Mouse (Mus musculus) layer of hippocampus, postnatal 25 days (tissue): ENCODE measurements around the gene Ccdc43. TPM values are rescaled to one million over a fixed set of nuclear protein-coding genes. Genes with fewer than 3 reads are reported as not detected.
A peak's percentile ranks its signal among the peaks of the same experiment; 100 is the strongest.
"Not testable (repeated sequence)": the region's sequence is repeated elsewhere in the genome, so short reads cannot be mapped to it uniquely, and the experiment has no call there.

Experiments
- DNase-seq, 2 experiments: peaks; one replicate each; pipeline ENCODE4 v3.0.0; 2022; ENCODE audit warnings: mixed read lengths in 2 of 2, low spot score in 1 of 2; ENCODE audit errors: extremely low spot score in 1 of 2
- total RNA-seq, 2 experiments: library from RNA; stranded (reverse); gene quantifications; 2 replicates each; pipeline ENCODE4 v1.2.3; 2021

The Ccdc43 gene
- 10 to 100 TPM; 35.5 to 38.1 TPM for total RNA-seq

DNA sequence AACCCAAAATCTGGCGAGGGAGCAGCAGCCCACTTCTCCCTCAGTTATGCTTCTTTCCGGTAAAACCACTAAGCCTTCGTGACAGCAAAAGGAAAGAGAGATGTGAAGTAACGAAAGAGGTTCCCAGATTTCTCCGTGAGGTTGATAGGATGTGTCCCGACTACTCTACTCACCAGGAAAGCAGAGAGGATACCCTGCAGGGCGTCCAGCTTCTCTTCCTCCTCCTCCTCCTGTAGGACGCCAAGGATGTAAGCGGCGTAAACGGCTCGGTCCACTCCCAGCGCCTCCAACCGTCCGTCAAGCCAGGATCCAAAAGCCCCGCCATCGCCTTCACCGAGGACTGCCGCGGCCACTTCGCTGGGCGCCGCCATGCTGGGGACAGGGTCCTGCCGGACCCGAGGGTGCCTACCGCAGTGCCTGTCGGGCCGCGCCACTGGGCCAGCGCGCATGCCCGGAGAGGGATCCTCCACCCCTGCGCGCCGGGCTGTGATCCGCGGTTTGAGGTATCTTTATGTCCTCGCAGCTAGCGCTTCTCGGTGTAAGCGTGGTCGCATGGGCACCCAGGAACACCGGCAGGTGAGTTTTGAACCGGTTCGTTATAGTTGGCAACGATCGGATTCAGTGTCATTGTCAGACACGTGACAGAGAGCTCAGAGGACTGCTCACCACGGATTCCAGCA, at the start of gene Ccdc43:
Ccdc43 (minus strand) TSS at position 445 of the 680 bp plus-strand sequence.
- peak; percentile 85 to 88 for DNase-seq

DNA sequence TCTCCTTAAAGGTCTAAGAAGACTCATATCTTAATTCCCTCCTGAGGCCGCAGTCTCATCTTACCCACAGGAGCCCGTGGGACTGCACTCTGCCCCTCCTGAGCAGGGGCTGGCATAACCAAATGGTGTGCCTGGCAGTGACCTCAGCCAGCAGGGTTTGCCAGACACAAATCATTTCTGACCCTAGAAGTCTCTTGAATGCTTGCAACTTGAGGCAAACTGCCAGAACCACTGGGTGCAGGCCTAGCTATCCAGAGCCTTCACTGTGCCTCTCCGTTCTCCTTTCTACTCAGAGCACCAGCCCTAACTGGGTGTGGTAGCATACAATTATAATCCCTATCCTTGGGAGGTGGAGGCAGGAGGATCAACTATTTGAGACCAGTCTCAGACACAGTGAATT, 47.2 kb upstream of the Ccdc43 start:
- no peak for DNase-seq

DNA sequence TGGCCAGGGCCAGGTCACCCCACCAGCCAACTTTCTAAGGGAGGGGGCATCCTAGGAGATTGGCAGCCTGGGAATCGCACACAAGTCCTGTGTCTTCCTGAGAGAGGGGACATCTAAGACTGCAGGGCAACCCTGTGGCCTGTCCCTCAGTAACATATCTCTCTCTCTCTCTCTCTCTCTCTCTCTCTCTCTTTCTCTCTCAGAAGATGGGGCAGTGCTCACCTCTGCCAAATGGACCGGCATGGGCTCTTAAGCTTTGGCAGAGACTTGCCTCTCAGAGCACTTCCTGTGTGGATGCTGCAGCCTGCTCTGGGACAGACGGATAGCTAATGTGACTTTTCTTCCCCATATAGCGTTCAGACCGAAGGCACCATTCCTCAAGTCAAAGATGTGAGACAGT, 45.3 kb upstream of the Ccdc43 start:
- DNase-seq: no peak

DNA sequence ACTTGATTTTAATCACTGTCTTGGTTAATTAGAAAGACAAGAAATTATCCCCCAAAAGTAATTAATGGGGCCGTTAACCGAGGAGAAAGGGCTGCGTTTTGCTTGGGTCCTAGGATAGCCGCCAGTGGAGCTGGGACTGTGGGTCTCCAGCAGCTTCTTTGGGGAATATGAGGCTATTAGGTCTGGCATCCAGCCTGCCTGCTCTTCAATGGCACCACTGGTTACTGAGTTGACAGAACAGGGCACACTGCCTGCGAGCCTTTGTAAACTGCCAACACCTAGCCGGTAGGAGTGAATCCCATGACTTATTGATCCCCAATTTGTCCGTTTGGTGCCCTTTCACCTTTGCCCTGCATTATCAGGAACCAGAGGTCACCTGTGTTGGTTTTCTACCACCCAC, 44.5 kb upstream of the Ccdc43 start:
- no peak for DNase-seq

DNA sequence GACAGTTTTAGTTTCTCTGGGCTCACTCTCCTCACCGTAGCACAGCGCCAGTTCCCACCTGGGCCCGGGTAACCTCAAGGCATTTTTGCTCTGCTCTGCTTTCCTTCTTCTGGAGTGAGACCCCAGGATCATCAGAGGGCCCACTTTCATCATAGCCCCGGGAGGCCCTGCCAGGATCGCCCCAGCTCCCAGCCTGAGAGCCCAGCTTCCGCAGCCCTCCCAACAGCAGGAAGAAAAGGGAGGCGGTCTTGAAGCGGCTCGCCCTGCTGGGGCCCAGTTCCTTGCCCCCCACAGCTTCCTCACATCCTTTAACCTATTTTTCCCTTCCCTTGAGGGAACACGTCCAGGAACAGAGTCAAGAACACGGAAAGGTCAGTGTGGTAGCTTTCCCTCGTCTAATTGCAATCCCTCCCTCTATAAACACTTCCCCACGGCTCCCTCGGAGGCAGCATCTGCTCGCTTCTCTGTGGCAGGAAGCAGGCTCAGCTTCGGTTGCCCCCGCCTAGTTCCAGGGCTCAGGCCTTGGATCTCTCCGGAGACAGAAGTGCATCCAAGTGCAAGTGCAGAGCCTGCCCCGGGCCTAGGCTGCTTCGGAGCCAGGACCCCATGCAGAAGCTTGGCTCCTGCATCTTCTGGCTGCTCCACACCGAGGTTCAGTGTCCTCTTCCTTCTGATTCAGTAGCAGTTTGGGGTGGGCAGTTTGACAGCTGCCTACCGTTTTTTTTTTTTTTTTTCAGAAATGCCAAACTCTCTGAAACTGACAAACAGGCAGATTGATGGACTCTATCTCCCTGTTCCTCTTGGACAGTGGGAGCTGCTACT, 43.8 kb upstream of the Ccdc43 start:
- DNase-seq: peak in 1 of 2 experiments; percentile 33

DNA sequence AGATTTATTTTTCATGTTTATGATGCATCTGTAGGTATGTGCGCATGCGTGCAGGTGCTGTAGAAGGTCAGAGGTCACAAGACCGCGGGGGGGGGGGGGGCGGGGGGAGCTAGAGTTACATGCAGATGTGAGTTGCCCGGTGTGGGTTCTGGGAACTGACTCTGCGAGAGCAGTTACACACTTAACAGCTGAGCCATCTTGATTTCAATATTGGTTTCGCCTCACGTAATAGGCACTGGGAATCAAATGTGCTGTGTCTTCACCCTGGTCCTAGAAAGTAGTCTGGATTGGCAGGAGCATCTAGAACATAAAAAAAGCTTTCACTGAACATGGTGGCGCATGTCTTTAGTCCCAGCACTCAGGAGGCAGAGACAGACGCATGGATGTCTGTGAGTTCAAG, 43.1 kb upstream of the Ccdc43 start:
- DNase-seq: no peak

DNA sequence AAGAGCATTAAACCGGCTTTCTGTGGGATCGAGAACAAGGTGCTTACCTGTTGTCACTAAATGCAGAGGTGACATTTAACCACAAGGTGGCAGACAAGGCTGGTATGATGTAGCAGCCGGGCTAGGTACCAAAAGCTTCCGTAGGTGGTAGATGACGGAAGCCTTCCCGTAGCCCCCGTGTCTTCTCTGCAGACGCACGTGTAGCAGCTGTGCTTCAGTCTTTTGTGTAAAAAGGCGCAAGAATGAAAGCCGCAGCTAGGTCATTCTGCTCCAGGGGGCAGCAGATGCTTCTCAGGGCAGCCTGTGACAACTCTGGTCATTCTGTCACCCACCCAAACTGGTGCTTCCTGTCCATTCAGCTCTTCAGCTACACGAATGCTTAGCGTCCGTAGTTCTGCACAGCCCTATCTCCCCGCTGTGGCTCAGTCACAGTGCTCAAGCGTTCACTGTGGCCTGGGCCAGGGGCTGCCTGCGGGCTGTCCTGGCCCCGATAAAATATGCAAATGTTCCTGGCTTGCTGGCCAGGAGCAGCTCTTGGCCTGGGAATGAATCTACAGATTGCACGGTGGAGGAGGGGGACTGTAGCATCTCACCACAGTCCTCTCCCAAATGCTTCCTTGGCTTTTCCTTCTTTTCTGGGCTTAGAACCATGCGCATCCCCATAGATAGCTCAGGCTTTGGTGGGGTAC, 41.8 kb upstream of the Ccdc43 start:
- DNase-seq: peak in 1 of 2 experiments; percentile 52

DNA sequence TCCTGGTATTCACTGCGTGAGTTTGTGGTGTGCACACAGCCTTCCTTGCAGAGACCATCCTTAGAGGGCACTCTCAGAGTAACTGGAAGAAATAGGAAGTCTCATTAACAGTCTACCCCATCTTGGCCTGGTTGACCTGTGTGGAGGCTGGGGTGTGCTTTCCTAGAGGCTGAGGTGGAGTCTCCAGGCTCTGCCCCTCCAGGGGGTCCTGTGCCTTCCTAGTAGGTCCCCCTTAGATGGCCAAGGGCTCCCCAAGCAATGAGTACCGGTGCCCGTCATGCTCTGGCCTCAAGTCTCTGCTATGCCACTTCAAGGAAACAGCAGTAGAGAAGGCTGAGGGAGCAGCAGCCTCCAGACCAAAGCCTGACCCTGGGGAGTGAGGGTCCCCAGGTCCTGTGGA, 40.5 kb upstream of the Ccdc43 start:
- no peak for DNase-seq

DNA sequence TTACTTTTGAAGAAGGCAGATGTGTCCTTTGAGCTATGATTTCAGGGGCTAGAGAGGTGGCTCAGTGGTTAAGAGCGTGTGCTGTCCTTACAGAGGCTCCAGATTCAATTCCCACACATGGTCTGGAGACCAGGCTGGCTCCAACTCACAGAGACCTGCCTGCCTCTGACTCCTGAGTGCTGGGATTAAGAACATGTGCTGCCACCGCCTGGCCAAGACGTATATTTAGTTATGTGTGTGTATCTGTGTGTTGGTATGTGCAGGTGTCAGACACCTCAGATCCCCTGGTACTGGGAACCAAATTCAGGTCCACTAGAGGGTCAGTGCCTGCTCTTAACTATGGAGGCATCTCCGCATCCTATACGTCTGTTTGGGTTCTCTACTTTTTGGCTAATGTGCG, 37.4 kb upstream of the Ccdc43 start:
- no peak for DNase-seq

DNA sequence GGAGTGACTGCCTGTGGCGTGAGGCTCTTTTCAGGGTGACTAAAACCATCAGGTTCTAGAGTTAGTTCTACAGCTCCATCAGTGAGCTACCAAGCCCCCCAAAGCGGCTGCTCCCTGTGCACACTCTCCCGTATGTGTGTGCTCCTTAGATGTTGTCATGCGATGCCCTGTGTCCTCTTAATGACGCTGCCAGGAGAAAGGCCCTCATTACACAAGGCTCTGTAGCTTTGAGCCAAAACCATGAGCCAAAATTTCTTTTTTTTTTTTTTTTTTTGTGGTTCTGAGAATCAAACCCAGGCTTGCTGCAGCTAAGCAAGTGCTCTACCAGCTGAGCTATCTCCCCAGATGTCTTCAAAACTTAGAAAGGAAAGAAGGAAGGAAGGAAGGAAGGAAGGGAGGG, 35.6 kb upstream of the Ccdc43 start:
- no peak for DNase-seq

DNA sequence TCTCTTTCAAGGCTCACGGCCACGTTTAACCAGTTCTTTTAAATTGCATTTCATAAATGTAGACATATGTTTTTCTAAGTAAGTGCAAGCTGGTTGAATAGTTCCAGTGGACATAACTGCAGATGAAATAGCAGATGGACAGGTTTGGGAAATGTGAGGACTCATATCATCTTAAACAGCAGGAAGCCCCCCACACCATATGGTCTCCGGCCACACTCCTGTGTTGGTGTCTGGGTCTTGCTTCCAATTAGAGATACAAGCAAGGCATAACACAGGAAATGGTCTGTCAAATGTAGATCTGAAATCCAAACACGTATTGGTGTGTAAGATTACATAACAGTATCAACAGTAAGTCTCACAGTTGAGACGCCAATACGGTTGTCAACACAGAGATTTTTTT, 33.8 kb upstream of the Ccdc43 start:
- no peak for DNase-seq

DNA sequence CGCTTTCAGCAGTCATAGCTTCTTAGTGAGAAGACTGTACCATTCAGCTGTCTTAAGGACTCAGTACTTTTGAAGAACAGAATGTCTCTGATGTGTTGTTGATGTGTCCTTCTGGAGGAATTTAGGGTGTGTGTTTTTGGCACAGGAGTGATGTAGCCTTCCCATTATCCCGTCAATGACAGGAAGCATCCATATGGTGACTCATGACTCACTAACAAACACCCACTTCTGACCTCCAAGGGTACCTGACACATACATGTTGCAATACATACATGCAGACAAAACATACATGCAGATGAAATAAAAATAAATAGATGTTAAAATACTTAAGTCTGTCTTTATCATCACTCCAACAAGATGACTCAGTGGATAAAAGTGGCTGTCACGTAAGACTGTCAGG, 32.3 kb upstream of the Ccdc43 start:
- no peak for DNase-seq

DNA sequence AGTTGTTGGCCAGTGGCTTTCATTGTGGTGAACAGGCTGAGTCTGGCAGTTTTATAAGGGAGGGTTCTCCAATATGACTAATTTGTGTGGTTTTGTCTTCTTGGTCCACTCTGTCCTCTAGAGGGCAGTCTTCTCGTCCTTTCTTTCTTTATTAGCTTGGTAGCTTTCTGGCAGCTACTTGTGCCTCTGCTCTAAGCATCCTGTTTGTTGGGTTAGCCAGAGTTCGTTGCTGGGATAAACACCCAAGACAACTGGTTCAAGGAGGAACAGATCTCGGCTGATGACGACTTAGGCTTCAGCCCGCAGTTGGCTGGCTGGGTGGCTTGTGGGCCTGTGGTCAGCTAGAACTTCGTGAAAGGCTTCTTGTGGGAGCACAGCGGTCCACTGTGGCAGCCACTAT, 31.0 kb upstream of the Ccdc43 start:
- no peak for DNase-seq

DNA sequence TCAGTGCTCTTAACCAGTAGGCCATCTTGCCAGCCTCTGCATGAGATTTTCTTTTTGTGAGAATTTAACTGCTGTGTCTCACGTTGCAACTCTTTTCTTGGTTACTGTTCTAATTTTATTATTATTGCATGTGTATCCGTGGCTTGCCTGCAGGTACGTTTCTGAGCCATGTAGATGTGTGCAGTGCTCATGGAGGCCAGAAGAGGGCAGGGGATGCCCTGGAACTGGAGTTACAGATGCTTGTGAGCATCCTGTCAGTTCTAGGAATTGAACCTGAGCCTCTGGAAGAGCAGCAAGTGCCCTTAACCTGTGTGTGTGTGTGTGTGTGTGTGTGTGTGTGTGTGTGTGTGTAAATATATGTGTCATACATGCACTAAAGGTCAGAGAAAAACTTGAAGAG, 28.0 kb upstream of the Ccdc43 start:
- peak in 1 of 2 experiments; percentile 21 for DNase-seq

DNA sequence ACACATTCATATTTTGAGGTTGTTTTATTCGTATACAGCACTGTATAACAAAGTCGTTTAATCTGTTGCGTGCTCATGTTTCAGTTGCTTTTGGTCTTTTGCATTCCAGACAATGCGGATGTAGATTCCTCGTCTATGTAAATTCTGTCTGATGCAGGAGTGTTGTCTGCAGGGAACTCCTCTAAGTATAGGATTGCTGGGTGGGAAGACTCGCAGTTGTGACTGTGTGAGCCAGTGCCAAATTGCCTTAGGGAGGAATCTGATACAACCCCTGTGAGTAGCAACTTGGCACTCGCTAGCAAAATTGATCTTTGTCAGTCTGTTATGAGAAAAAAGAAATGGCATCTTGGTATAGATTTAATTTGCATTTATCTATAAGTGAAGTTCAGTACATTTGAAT, 18.6 kb upstream of the Ccdc43 start:
- no peak for DNase-seq

DNA sequence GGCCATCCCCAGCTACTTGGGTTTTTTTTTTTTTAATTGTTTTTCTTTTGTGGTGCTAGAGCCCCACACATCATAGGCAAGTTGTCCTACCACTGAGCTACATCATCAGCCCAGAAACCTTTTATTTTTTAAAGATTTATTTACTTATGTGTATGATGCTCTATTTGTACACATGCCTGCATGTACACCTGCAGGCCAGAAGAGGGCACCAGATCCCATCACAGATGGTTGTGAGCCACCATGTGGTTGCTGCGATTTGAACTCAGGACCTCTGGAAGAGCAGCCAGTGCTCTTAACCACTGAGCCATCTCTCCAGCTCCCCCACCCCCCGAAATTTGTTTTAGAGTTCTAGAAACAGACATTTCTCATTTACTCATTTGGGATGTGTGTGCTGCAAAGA, 17.0 kb upstream of the Ccdc43 start:
- DNase-seq: not testable (repeated sequence)

DNA sequence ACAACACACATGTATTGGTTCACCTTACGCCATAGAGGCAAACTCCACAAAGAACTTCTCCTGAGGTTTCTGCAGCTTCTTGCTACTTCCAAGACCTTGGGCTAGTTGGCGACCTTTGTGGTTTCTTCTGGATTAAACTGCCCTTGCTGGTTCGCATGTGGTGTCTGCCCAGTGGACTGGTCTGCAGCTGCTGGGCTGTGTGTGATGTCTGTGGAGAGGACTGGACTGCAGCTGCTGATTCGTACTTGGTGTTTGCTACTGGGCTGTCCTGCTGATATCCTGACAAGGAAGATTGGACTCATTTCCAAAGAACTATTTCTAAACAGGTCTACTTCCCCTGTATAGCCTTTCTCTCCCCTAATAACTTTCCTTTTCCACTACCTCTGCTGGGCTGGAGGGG, 14.8 kb upstream of the Ccdc43 start:
- DNase-seq: no peak

DNA sequence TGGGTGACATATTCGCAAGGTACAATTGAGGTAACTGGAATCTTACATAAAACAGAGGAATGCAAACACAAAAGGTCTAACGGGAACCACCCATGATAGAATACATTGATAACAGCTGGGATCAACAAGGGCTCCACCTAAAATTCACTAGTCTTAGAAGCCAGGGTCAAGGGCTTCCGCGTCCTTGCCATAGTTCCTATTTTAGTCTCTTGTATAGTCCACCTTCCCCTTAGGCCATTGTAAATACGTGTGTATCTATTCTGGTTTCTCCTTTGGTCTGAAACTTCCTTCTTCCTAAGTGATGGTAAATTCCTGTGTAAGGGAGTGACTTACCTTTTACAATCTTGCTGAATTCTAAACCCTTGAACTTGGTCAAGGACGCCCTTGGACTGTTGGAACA, 4.6 kb upstream of the Ccdc43 start:
- not testable (repeated sequence) for DNase-seq

DNA sequence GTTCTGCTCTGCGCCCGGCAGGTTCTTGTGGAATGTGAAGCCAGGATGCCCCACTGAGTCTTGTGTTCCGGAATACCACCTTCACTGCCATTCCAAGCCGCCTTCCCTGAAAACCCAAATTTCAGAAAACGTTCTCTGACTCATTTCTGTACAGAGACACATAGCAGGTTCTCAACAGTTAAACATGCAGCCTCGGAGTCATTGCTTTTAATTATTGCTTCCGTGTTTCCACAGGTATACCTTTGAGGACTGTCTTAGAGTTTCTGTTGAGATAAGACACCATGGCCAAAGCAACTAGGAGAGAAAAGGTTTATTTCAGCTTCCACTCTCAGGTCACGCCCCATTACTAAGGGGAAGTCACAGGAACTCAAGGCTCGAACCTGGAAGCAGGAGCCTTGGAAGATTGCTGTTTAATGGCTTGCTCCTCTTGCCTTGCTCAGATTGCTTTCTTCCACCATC, 465 bp upstream of the Ccdc43 start:
- DNase-seq: no peak

DNA sequence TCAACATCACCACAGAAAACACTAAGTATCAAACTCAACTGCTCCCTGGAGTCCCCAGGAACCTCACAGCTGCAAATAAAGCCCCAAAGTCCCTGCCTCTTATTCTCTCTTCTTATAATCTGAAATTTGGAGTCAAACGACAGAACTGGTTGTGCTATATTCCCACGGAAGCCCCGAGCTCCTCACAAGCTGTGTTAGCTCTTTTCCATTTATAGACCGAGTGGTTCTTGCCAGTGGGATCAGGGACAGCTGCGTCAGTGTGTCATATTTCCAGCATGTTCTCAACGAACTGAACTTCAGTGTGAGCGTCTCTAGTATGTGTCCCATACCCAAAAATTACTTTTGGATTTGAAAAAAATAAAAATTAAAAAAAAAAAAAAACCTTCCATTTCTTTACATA, 2.3 kb downstream of the Ccdc43 start:
- no peak for DNase-seq

DNA sequence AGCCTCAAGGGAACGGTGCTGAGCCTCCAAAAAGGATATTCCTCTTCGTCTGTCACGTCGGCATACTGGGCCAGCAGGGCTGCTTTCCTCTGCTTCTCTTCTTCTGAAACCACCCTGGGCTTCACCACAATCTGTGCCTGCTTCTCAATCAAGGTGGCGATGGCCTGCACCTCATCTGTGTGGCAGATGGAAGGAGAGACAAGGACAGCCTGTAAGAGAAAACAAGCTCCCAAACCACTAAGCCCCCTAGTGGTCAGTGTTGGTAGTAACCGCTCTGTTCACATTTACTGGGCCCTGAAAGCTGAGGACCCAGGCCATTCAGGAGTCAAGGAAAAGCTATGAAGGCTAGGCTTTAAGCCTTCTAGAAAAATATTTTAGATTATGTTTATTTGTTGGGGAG, 7.4 kb downstream of the Ccdc43 start:
- peak; percentile 54 to 80 for DNase-seq
